Mouse (Mus musculus) heart, embryonic 13.5 days (tissue): ENCODE measurements around the gene Hoxa5. TPM values are rescaled to one million over a fixed set of nuclear protein-coding genes. Genes with fewer than 3 reads are reported as not detected.

ENCODE experiments used
- ATAC-seq: fragments of 200-750 bp; cut with Nextera tagmentation; 2 replicates; pipeline ENCODE4 v1.8.0; 2017; ENCODE audit warnings: moderate TSS enrichment; ENCODE audit not compliant: insufficient number of reproducible peaks, low FRiP score, low TSS enrichment; ENCODE audit errors: extremely low read depth
- H3K27ac ChIP-seq: fragments of 300-500 bp; sonication (generic); replicated peaks from 2 replicates; pipeline ENCODE4 v1.5.1; 2015; ENCODE audit warnings: moderate library complexity, mild to moderate bottlenecking, inconsistent platforms
- H3K27me3 ChIP-seq: fragments of 300-500 bp; sonication (generic); replicated peaks from 2 replicates; pipeline ENCODE4 v1.6.1; 2015; ENCODE audit warnings: mild to moderate bottlenecking, inconsistent platforms
- H3K36me3 ChIP-seq: fragments of 300-500 bp; sonication (generic); 2 replicates; pipeline ENCODE4 v1.6.1; 2015; ENCODE audit warnings: mild to moderate bottlenecking, inconsistent platforms
- H3K4me1 ChIP-seq: fragments of 300-500 bp; sonication (generic); 2 replicates; pipeline ENCODE4 v1.6.1; 2015; ENCODE audit warnings: inconsistent platforms
- H3K4me2 ChIP-seq: fragments of 300-500 bp; sonication (generic); 2 replicates; pipeline ENCODE4 v1.6.1; 2015; ENCODE audit warnings: inconsistent platforms, mild to moderate bottlenecking, moderate library complexity
- H3K4me3 ChIP-seq: fragments of 300-500 bp; sonication (generic); 2 replicates; pipeline ENCODE4 v1.5.1; 2015; ENCODE audit warnings: moderate library complexity, mild to moderate bottlenecking, inconsistent platforms
- H3K9ac ChIP-seq: fragments of 300-500 bp; sonication (generic); 2 replicates; pipeline ENCODE4 v1.6.1; 2015; ENCODE audit warnings: inconsistent platforms, mild to moderate bottlenecking, moderate library complexity
- H3K9me3 ChIP-seq: fragments of 300-500 bp; sonication (generic); 2 replicates; pipeline ENCODE4 v1.6.1; 2016; ENCODE audit warnings: inconsistent platforms
- WGBS: fragments of 180-500 bp; shearing (Covaris S2); methylation state at CpG from one replicate; pipeline ENCODE4 v1.1.7; 2015; ENCODE audit warnings: mixed read lengths; 5-methylcytosine and 5-hydroxymethylcytosine counted together
- polyA plus RNA-seq: library from polyadenylated mRNA; unstranded; fragments of >200 nt; fragmentation: Nextera tagmentation; extraction: Ambion mirVana; gene quantifications from 2 replicates; pipeline ENCODE4 v1.2.1, GENCODE M21; 2015

The Hoxa5 gene
- polyA plus RNA-seq, 1 experiment from 2014 or later: 5.9 TPM

DNA sequence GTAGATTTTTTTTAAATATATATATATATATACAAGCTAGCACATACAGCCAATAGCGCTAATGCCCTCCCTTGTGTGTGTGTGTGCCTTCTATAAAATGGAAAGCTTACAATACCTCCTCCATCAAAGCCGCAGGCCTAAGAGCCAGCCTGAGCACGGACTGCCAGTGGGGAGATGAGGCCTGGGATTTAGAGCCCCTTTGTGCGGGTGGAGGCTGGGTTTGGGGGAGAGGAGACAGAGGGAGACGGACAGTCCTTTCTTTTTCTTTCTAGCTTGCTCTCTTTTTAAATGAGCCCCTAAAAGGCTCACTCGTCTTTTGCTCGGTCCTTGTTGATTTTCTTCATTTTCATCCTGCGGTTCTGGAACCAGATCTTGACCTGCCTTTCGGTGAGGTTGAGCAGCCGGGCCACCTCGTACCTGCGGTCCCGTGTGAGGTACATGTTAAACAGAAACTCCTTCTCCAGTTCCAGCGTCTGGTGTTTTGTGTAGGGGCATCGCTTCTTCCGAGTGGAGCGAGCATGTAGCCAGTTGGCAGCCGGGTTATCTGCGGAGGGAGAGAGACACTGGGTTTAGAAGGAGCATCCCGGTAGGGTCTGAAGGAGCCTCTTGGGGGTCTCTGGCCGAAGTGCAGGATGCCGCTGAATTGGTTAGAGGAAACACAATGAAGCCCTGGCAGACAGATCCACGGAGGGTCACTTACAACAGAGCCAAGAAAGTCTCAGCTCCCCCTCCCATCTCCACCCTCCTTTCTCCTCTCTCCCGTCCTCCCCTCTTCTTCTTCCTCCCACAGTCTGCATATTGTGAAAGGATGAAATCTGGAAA is 19.8 kb upstream of the Hoxa5 start:
- Histone ChIP-seq H3K4me2 (peak overlapping the region; percentile 26; the same call in 1 of the 2 replicates), H3K9ac (no peak overlapping the region)
- 4% methylated on average over 24 of the region's 24 CpGs for WGBS

DNA sequence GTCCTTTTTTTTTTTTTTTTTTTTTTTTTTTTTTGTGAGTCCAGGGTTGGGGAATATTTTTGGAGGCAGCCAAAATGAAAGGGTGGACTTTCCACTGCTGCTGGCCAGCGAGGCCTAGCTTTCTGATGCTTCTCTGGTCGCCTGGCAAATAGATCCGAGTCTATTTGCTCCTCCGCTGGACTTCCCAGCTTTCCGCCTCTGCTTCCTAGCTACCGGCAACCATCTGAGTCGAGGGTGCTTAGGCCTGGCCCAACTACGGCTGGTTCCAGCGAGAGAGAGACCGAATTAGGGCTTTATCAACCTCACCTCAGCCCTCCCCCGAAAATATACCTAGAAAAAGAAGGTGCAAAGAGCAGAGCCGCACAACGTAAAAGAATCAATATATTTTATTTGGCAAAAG is 18.3 kb upstream of the Hoxa5 start:
- no peak for ATAC-seq
- Histone ChIP-seq H3K27ac (no peak overlapping the region), H3K27me3 (peaks cover 100% of the 10 kb centered on the region), H3K4me1 (peaks cover 16% of the 10 kb centered on the region), H3K4me3 (no peak overlapping the region), H3K36me3 (no peaks in the 10 kb centered on the region), H3K9me3 (no peaks in the 10 kb centered on the region), H3K9ac (no peak overlapping the region), H3K4me2 (no peak overlapping the region)
- WGBS: 21% methylated on average over 13 of the region's 13 CpGs

More for the DNA sequence above, 19.8 kb upstream of the Hoxa5 start:
- no peaks in the 10 kb centered on the region for H3K36me3 ChIP-seq
- ATAC-seq: no peak
- no peak overlapping the region; the same call in 1 of the 2 replicates for H3K4me3 ChIP-seq
- H3K9me3 ChIP-seq: no peaks in the 10 kb centered on the region
- no peak overlapping the region for H3K27ac ChIP-seq
- peaks cover 99% of the 10 kb centered on the region for H3K27me3 ChIP-seq
- H3K4me1 ChIP-seq: peaks cover 15% of the 10 kb centered on the region; the same call in 1 of the 2 replicates

DNA sequence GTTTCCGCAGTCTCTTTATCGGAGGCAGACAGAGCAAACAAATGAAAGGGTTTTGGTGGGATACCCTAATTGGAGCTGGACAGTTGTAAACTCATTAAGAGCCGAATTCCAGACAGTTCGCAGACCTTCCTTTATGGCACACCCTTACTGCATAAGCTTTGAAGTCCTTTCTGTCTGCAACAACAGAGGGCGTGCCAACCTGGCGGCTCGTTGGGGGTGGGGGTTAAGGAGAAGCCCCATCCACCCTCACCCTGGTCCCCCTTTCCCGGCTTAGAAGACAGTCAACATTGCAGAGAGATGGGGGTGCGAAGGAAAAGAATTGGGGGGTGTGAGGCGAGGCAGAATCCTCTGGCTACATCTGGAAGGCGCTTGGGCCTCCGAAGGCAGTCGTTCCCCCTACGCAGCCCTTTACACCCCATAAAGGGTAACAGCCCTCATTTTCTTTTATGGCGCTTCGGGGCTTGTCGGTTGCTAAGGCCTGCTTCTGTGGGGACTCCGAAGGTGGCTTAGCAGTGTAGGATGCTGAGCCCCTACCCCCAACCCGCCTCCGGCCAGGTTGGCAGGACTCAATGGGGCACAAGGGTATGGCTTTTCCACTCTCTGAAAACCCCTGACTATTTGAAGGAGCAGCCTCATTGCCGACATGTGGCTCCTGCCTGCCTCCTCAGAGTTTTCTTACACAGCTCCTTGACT is 17.8 kb upstream of the Hoxa5 start:
- H3K27ac ChIP-seq: no peak overlapping the region
- H3K27me3 ChIP-seq: peaks cover 100% of the 10 kb centered on the region
- H3K4me2 ChIP-seq: peak overlapping the region; percentile 79
- WGBS: 7% methylated on average over 21 of the region's 21 CpGs
- H3K9me3 ChIP-seq: no peaks in the 10 kb centered on the region
- no peak for ATAC-seq
- H3K36me3 ChIP-seq: no peaks in the 10 kb centered on the region
- H3K4me1 ChIP-seq: peaks cover 22% of the 10 kb centered on the region
- H3K9ac ChIP-seq: no peak overlapping the region
- peak overlapping the region; percentile 61 for H3K4me3 ChIP-seq

DNA sequence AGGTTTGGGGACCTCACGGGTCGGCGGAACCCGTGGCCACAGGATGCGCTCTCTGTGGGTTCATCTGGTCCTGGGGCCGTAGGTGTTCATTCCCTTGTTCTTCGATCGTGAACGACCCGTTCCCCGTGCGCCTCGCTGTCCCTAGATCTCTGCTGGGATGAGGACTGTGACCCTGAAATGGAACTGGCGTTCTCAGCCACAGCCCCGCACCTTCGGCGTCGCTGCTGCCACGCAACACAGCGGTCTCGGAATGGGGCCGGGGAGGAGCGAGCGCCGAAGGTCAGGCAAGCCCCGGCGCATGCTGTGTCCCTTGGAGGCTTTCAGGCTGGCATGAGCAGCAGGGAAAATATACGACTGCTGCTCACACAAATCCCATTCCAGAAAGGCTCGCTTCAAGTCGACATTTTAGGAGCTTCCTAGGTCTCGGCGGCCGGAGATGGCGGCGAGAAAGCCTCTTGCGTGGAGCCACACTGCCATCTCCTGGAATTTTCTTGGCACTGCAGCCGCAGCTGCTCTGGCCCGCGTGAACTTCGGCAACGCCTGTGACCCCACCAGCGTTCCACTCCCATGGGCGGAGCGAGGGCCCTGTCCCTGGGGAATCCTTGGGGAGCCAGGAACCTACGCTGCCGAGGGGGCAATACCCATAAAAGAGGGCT is 17.1 kb upstream of the Hoxa5 start, which contains the start of gene Hoxa7:
Gene Hoxa7 (minus strand): TSS at position 518 of the 656 bp plus-strand sequence.
- Histone ChIP-seq H3K27me3 (peaks cover 100% of the 10 kb centered on the region), H3K36me3 (no peaks in the 10 kb centered on the region), H3K27ac (no peak within 1 kb of the TSS), H3K4me1 (peaks cover 27% of the 10 kb centered on the region), H3K4me3 (peak within 1 kb of the TSS; percentile 61), H3K9me3 (no peaks in the 10 kb centered on the region), H3K4me2 (peak within 1 kb of the TSS; percentile 79), H3K9ac (peak within 1 kb of the TSS; percentile 70)
- 1% methylated on average over 46 of the region's 46 CpGs for WGBS
- no peak for ATAC-seq

DNA sequence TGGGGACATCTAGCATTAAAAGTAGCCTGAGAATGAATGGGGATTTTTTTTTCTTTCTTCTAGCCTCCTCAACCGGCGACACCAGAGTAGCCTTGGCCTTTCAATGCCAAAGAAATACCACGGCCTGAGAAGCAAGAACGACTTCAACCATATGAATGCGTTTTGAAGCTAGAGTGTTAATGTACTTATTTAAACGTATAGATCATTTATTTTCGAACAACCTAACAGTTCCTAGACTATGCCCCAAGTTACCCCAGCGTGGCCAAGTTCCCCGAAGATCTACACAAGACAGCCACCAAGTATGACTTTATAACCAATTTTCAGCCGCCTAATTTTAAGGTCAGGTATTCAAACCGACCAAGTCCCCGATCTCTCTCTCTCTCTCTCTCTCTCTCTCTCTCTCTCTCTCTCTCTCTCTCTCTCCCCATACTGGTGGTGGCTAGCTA is 16.5 kb upstream of the Hoxa5 start:
- Histone ChIP-seq H3K4me1 (peaks cover 24% of the 10 kb centered on the region), H3K4me3 (peak overlapping the region; percentile 61), H3K36me3 (no peaks in the 10 kb centered on the region), H3K27me3 (peaks cover 100% of the 10 kb centered on the region), H3K9ac (no peak overlapping the region), H3K9me3 (no peaks in the 10 kb centered on the region), H3K4me2 (peak overlapping the region; percentile 79), H3K27ac (no peak overlapping the region)
- 8% methylated on average over 12 of the region's 12 CpGs for WGBS
- ATAC-seq: no peak

DNA sequence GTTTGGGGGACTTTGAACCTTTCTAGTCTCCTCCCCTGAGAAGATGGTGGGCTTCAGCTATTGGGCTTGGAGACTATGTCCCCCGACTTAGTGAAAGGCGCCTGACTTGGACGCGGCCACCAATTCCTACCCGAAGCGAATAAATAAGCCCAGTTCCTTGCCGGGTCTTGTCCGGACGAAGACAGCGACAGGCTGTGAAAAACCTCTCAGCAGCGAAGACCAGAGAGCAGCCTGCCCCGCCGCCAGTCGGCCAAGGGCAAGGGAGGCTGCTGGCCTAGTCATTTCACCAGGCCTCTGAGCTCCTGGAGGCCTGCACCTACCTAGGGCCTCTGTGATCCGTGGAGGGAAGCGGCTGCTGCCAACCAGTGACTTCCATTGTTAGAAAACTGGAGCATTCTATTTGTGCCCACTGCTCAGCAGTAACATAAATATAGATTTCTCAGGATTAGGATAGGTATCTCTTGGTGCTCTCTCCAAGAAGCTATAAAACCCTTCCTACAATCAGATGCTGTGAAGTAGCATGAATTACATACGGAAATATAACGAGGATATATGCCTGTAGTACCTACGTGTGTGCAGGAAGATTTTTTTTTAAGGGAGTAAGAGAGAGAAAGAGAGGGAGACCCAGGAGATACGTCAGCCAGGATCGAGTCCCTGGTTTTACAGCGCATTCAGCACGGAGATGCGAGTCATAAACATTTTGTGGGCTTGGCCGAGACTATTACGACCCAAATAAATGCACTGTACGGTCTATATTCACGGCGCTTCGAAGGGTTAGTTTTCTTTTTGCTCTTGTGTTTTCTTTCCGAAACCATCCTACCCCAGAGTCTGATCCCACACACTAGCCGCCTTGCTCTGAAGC is 15.8 kb upstream of the Hoxa5 start:
- Histone ChIP-seq H3K27ac (no peak overlapping the region), H3K36me3 (no peaks in the 10 kb centered on the region), H3K4me1 (peaks cover 20% of the 10 kb centered on the region), H3K4me3 (no peak overlapping the region), H3K27me3 (peaks cover 100% of the 10 kb centered on the region), H3K9me3 (no peaks in the 10 kb centered on the region), H3K4me2 (no peak overlapping the region), H3K9ac (no peak overlapping the region)
- 18% methylated on average over 32 of the region's 32 CpGs for WGBS
- no peak for ATAC-seq

DNA sequence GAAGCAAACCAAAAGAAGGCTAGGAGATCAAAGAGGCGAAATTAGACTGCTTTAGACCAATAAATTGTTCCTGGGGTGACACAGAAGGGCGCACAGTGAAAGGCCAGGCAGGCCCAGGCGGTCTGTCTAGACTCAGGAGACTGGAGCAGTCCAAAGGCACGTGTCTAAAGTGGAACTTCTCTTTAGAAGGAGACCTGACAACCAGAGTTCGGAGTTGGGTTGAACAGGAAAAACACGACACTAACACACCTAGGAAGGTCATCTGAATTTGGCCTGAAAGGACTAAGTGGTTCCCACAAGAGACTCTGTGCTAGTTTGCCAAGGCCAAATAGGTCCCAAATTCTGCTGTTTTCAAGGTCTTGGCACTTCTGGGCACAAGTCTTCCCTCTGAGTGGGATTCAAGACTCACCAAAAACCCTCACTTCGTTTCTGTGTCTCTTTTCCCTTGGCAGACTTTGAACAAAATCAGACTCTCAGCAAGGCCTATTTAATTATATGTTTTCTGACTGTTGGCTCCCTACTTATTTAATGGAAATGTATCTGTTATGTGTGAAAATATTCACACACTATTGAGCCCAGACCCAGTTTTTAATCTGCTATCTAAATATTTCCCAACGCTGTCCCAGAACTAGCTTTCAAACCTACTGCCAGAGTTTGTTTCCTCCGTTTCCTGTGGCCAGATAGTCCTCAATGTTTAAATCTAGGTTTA is 15.0 kb upstream of the Hoxa5 start:
- peaks cover 20% of the 10 kb centered on the region for H3K4me1 ChIP-seq
- no peak overlapping the region for H3K27ac ChIP-seq
- H3K36me3 ChIP-seq: no peaks in the 10 kb centered on the region
- no peak overlapping the region for H3K4me3 ChIP-seq
- H3K27me3 ChIP-seq: peaks cover 100% of the 10 kb centered on the region
- H3K4me2 ChIP-seq: no peak overlapping the region
- H3K9ac ChIP-seq: no peak overlapping the region
- 29% methylated on average over 9 of the region's 9 CpGs for WGBS
- ATAC-seq: no peak
- no peaks in the 10 kb centered on the region for H3K9me3 ChIP-seq

DNA sequence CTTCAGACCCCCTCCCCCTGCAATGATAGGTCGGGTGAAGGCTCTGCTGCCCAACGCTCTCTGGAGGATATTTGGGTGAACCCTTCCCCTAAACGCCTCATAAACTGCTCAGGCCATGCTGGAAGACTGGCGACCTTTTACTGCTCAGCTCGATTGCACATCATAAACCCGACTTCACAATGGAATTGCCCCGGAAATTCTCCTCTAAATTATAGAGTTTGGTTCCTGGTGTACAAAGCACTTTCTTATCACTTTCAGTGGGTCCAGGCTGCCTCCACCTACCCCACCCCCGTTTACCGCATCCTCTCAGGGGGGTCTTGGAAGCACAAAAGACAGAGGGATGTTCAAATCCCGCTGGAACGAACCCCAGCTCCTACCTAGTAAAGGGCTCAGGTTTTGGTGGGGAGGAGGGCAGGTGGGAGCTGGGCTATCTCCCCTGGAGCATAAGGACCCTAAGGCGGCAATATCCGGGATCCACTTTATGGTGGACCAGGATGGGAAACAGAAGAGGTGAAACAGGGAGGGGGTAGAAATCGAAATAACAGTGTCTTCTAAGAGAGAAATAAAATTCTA is 14.3 kb upstream of the Hoxa5 start:
- H3K4me3 ChIP-seq: no peak overlapping the region
- peaks cover 20% of the 10 kb centered on the region for H3K4me1 ChIP-seq
- ATAC-seq: no peak
- no peak overlapping the region for H3K4me2 ChIP-seq
- H3K9ac ChIP-seq: no peak overlapping the region
- 11% methylated on average over 14 of the region's 14 CpGs for WGBS
- no peak overlapping the region for H3K27ac ChIP-seq
- H3K36me3 ChIP-seq: no peaks in the 10 kb centered on the region
- H3K27me3 ChIP-seq: peaks cover 100% of the 10 kb centered on the region
- no peaks in the 10 kb centered on the region for H3K9me3 ChIP-seq

DNA sequence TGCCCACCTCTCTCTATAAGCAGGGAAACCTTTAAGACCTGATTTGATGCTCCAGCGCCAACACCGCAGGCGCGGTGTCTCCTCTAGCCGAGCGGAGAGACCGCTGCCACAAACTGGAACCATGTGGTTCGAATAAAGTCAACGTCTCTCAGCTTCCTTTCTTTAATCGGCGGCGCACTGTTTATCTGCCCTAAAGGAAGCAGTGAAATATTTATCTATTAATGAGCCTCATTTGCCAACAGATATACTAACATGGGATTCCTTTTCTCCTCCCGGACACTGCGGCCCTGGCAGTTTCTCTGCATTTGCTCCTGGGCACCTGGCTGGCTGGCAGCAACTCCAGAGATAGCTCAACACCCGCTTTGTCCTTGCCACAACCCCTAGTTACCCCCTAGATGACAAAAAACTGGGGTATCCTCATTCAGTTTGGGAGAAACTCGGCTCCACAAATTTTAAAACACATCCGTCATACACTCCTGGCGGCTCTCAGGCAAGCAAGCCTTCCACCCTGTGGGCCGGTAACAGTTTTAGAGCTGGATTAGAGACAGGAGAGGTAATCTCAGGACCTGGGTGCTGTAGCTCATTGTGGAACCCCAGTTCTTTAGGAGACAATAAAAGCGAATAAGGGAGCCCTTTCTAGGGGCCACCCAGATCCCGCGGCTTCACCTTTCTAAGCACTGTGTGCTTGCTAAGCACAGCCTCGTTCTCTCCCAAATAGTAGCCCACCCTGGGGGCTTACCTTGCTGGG is 13.7 kb upstream of the Hoxa5 start:
- Histone ChIP-seq H3K4me3 (peak overlapping the region; percentile 43), H3K36me3 (no peaks in the 10 kb centered on the region), H3K9me3 (no peaks in the 10 kb centered on the region), H3K4me2 (peak overlapping the region; percentile 62; the same call in 1 of the 2 replicates), H3K9ac (no peak overlapping the region), H3K4me1 (peaks cover 22% of the 10 kb centered on the region), H3K27me3 (peaks cover 100% of the 10 kb centered on the region), H3K27ac (no peak overlapping the region)
- 5% methylated on average over 23 of the region's 23 CpGs for WGBS
- no peak for ATAC-seq
